Mouse (Mus musculus) CH12.LX (cell line): ENCODE measurements around the gene Col28a1.

Experiments
- CHD1 ChIP-seq: IDR thresholded peaks from 2 replicates; pipeline ENCODE4 v1.6.1; 2012; ENCODE audit warnings: low read depth, low read length, improper control_type of control experiment, inconsistent platforms
- CTCF ChIP-seq, 2 experiments: IDR thresholded peaks in 1 of 2; conservative IDR thresholded peaks in 1 of 2; 2 replicates each; pipeline ENCODE4 v1.5.1; 2011 to 2012; ENCODE audit warnings: low read depth in 2 of 2, low read length in 2 of 2, improper control_type of control experiment in 1 of 2, inconsistent platforms in 1 of 2, mild to moderate bottlenecking in 1 of 2, moderate library complexity in 1 of 2
- E2F4 ChIP-seq: IDR thresholded peaks from 2 replicates; pipeline ENCODE4 v1.6.1; 2011; ENCODE audit warnings: low read depth, low read length, improper control_type of control experiment; ENCODE audit not compliant: insufficient replicate concordance
- IRF4 ChIP-seq: IDR thresholded peaks from 2 replicates; pipeline ENCODE4 v1.6.1; 2014; ENCODE audit warnings: low read depth, mild to moderate bottlenecking, inconsistent platforms, low read length, improper control_type of control experiment
- MAX ChIP-seq: IDR thresholded peaks from 2 replicates; pipeline ENCODE4 v1.6.1; 2011; ENCODE audit warnings: low read length, improper control_type of control experiment
- POLR2A ChIP-seq: IDR thresholded peaks from 2 replicates; pipeline ENCODE4 v1.6.1; 2011; ENCODE audit warnings: low read depth, mild to moderate bottlenecking, improper control_type of control experiment, low read length

DNA sequence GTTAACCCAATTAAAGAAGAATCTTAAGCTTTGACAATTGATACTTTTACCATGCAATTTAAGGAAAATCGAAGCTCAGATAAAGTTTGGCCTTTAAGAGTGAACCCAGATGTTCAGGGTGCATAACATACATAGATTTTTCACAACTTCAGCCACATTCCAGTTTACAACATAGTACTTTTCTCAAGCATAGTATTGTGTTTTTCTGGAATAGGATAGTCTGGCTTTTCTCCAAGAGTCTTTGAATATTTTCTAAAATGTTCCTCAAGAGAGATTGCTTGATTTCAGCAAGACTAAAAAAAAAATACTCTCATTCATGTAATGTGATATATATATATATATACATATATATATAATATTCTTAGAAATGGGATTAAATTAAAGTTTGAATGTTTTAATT lies 27.7 kb downstream of the Col28a1 start:
- no peak for TF ChIP-seq CTCF (conservative IDR thresholded peaks at IDR 0.05 in 1 of 2, IDR thresholded peaks at IDR 0.05 in 1 of 2; ENCODE audit: low read depth in 2 of 2, low read length in 2 of 2)
- TF ChIP-seq E2F4: no peak
- TF ChIP-seq POLR2A: no peak
- TF ChIP-seq IRF4: no peak
- TF ChIP-seq CHD1: no peak
- no peak for TF ChIP-seq MAX
